Mouse (Mus musculus) midbrain, embryonic 10.5 days (tissue): ENCODE measurements at regions not wholly inside any gene's neighbourhood (a gene's known extent, or its start where the extent isn't known, plus 50 kb on each side); places are given as distances from the start of the nearest gene placed in this dataset.
A peak's percentile ranks its signal among the peaks of the same experiment; 100 is the strongest.

ENCODE experiments used
- DNase-seq: peaks from one replicate; pipeline ENCODE4 v3.0.0-alpha.2; 2017; ENCODE audit warnings: low spot score
- H3K27ac ChIP-seq: fragments of 300-500 bp; sonication (generic); replicated peaks from 2 replicates; pipeline ENCODE4 v1.5.1; 2016; ENCODE audit warnings: mild to moderate bottlenecking
- H3K27me3 ChIP-seq: fragments of 300-500 bp; sonication (generic); 2 replicates; pipeline ENCODE4 v1.6.1; 2016; ENCODE audit warnings: low read depth, mild to moderate bottlenecking; ENCODE audit not compliant: poor library complexity, severe bottlenecking
- H3K36me3 ChIP-seq: fragments of 300-500 bp; sonication (generic); 2 replicates; pipeline ENCODE4 v1.6.1; 2016; ENCODE audit warnings: mild to moderate bottlenecking, moderate library complexity
- H3K4me1 ChIP-seq: fragments of 300-500 bp; sonication (generic); 2 replicates; pipeline ENCODE4 v1.6.1; 2016
- H3K4me3 ChIP-seq: fragments of 300-500 bp; sonication (generic); 2 replicates; pipeline ENCODE4 v1.5.1; 2016; ENCODE audit warnings: mild to moderate bottlenecking, moderate library complexity
- H3K9me3 ChIP-seq: fragments of 300-500 bp; sonication (generic); replicated peaks from 2 replicates; pipeline ENCODE4 v1.6.1; 2016; ENCODE audit warnings: mild to moderate bottlenecking
- WGBS: fragments of 180-500 bp; shearing (Covaris S2); methylation state at CpG from one replicate; pipeline ENCODE4 v1.1.7; 2016; 5-methylcytosine and 5-hydroxymethylcytosine counted together

GRCm38 (mm10) chr2:51830965-51831720 lies 103.8 kb downstream of the Rbm43 start:
- Histone ChIP-seq H3K27me3 (no peaks in the 10 kb centered on the region), H3K36me3 (no peaks in the 10 kb centered on the region), H3K4me3 (no peak overlapping the region), H3K9me3 (no peaks in the 10 kb centered on the region), H3K27ac (0 out of 2 replicates have a peak overlapping the region, but pooled peaks have one; percentile 10), H3K4me1 (peaks cover 6% of the 10 kb centered on the region; the same call in 1 of the 2 replicates)
- DNase-seq: no peak
- WGBS: 79% methylated on average over 9 of the region's 9 CpGs

GRCm38 (mm10) chr2:51837864-51838263 lies 97.1 kb downstream of the Rbm43 start:
- Histone ChIP-seq H3K4me3 (no peak overlapping the region), H3K36me3 (no peaks in the 10 kb centered on the region), H3K4me1 (no peaks in the 10 kb centered on the region), H3K27ac (no peak overlapping the region), H3K27me3 (no peaks in the 10 kb centered on the region), H3K9me3 (no peaks in the 10 kb centered on the region)
- WGBS: 89% methylated on average over 5 of the region's 5 CpGs
- DNase-seq: no peak

GRCm38 (mm10) chr2:51840808-51841207 lies 94.2 kb downstream of the Rbm43 start:
- Histone ChIP-seq H3K36me3 (no peaks in the 10 kb centered on the region), H3K27ac (no peak overlapping the region), H3K27me3 (no peaks in the 10 kb centered on the region), H3K4me3 (no peak overlapping the region), H3K9me3 (no peaks in the 10 kb centered on the region), H3K4me1 (no peaks in the 10 kb centered on the region)
- no peak for DNase-seq
- WGBS: 91% methylated on average over 3 of the region's 3 CpGs

- H3K4me3 ChIP-seq: no peak overlapping the region
- H3K36me3 ChIP-seq: no peaks in the 10 kb centered on the region
- 76% methylated on average over 8 of the region's 8 CpGs for WGBS
- H3K27me3 ChIP-seq: no peaks in the 10 kb centered on the region
- no peak overlapping the region for H3K27ac ChIP-seq
- DNase-seq: no peak
- H3K4me1 ChIP-seq: peaks cover 6% of the 10 kb centered on the region; the same call in 1 of the 2 replicates
- H3K9me3 ChIP-seq: no peaks in the 10 kb centered on the region
Observed at GRCm38 (mm10) chr2:51844831-51845230, 90.1 kb downstream of the Rbm43 start.

GRCm38 (mm10) chr2:51847556-51847955 lies 87.4 kb downstream of the Rbm43 start:
- 84% methylated on average over 4 of the region's 4 CpGs for WGBS
- no peak overlapping the region for H3K4me3 ChIP-seq
- no peak overlapping the region for H3K27ac ChIP-seq
- H3K9me3 ChIP-seq: no peaks in the 10 kb centered on the region
- H3K4me1 ChIP-seq: peaks cover 6% of the 10 kb centered on the region; the same call in 1 of the 2 replicates
- no peaks in the 10 kb centered on the region for H3K27me3 ChIP-seq
- no peak for DNase-seq
- H3K36me3 ChIP-seq: no peaks in the 10 kb centered on the region

DNA sequence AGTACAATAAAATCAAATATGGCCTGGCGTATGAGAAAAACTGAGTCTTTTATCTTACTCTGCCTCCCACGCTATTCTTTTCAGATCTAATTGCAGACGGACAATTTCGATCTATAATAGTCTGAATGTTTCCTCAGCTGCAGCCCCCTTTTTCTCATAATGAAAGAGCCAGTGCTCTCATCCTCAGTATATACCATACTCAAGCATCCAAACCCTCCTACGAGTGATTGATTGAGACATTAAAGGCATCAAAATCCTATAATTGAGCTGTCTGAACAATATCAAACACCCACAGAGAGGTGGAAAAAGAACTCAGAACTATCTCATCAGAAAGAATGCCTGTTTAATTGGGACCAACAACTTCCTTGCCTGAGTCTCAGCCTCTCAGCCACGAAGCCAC lies 87.0 kb downstream of the Rbm43 start:
- DNase-seq: no peak
- H3K4me3 ChIP-seq: no peak overlapping the region
- H3K36me3 ChIP-seq: no peaks in the 10 kb centered on the region
- H3K4me1 ChIP-seq: peaks cover 6% of the 10 kb centered on the region; the same call in 1 of the 2 replicates
- H3K9me3 ChIP-seq: no peaks in the 10 kb centered on the region
- no peak overlapping the region for H3K27ac ChIP-seq
- 83% methylated on average over 6 of the region's 6 CpGs for WGBS
- no peaks in the 10 kb centered on the region for H3K27me3 ChIP-seq

DNA sequence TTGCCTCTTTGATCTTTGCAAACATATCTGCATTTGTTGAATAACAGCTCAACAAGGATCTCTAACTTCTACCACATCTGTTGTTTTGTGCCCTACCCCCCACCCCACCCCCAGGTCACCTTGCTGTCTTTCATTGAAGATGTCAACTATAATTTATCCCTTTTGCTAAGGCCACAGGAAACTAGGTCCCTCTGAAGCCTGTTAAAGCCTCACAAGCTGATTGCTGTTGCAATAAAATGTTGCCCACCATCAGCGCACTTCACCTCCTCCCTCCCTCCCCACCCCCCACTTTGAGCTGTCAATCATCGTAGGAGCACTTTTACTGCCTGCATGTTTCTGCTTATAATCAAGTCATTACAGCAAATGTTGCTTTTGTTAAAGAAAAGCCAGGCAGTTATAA lies 86.5 kb downstream of the Rbm43 start:
- Histone ChIP-seq H3K27me3 (no peaks in the 10 kb centered on the region), H3K4me3 (no peak overlapping the region), H3K9me3 (no peaks in the 10 kb centered on the region), H3K4me1 (peaks cover 6% of the 10 kb centered on the region; the same call in 1 of the 2 replicates), H3K27ac (no peak overlapping the region), H3K36me3 (no peaks in the 10 kb centered on the region)
- no peak for DNase-seq
- 79% methylated on average over 2 of the region's 2 CpGs for WGBS

- Histone ChIP-seq H3K9me3 (no peaks in the 10 kb centered on the region), H3K4me3 (no peak overlapping the region), H3K36me3 (no peaks in the 10 kb centered on the region), H3K4me1 (peaks cover 6% of the 10 kb centered on the region; the same call in 1 of the 2 replicates), H3K27ac (no peak overlapping the region), H3K27me3 (no peaks in the 10 kb centered on the region)
- DNase-seq: no peak
- WGBS: 88% methylated on average over 9 of the region's 9 CpGs
Observed at GRCm38 (mm10) chr2:51850581-51850980, 84.4 kb downstream of the Rbm43 start.

DNA sequence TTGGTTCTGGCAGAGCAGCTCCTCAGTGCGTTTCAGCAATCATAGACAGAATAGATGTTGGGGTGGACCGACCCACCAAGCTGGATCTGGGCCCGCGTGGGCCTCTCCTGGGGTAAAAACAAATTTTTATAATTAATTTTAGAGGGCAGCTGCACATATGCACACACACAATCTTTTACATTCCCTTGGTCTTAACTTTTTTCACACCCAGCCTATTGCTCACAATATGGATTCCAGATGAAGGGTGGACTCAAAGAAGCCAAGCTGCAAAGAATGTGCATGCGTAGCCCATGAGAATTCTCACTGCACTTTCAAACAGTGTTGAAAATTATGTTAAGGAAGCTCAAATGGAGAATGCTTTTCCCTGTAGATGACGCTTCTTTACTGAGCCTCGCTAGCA lies 83.3 kb downstream of the Rbm43 start:
- Histone ChIP-seq H3K4me1 (peaks cover 6% of the 10 kb centered on the region; the same call in 1 of the 2 replicates), H3K4me3 (no peak overlapping the region), H3K27me3 (no peaks in the 10 kb centered on the region), H3K27ac (no peak overlapping the region), H3K36me3 (no peaks in the 10 kb centered on the region), H3K9me3 (no peaks in the 10 kb centered on the region)
- DNase-seq: no peak
- 92% methylated on average over 7 of the region's 7 CpGs for WGBS

- no peaks in the 10 kb centered on the region for H3K9me3 ChIP-seq
- H3K27ac ChIP-seq: no peak overlapping the region
- H3K36me3 ChIP-seq: no peaks in the 10 kb centered on the region
- no peaks in the 10 kb centered on the region for H3K27me3 ChIP-seq
- no peak for DNase-seq
- H3K4me1 ChIP-seq: no peaks in the 10 kb centered on the region
- no peak overlapping the region for H3K4me3 ChIP-seq
Observed at GRCm38 (mm10) chr2:51857226-51857625, 77.7 kb downstream of the Rbm43 start.

DNA sequence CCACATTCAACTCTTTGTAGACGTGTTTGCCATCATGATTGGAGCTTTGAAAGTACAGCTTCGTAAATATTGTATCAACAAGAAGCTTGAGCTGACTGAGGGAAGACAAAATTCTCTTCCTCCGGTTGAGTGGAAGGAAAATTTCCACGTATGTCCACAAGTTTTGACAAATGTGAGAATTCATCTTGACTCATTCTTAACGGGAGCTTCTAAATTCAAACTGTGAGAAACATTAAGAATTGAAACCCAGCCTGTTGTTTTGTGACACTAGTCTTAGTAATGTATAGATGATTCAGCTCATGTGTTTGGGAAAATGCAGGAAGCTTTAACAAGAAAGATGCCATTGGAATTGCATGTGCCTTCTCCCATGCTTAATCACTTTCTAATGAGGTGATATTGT lies 68.9 kb downstream of the Rbm43 start:
- Histone ChIP-seq H3K4me3 (no peak overlapping the region), H3K9me3 (no peaks in the 10 kb centered on the region), H3K4me1 (no peaks in the 10 kb centered on the region), H3K27ac (no peak overlapping the region), H3K36me3 (no peaks in the 10 kb centered on the region), H3K27me3 (no peaks in the 10 kb centered on the region)
- WGBS: 90% methylated on average over 5 of the region's 5 CpGs
- DNase-seq: no peak

- no peaks in the 10 kb centered on the region for H3K4me1 ChIP-seq
- DNase-seq: no peak
- WGBS: 83% methylated on average over 4 of the region's 4 CpGs
- no peak overlapping the region for H3K4me3 ChIP-seq
- no peaks in the 10 kb centered on the region for H3K36me3 ChIP-seq
- no peaks in the 10 kb centered on the region for H3K27me3 ChIP-seq
- no peak overlapping the region for H3K27ac ChIP-seq
- H3K9me3 ChIP-seq: no peaks in the 10 kb centered on the region
Observed at GRCm38 (mm10) chr2:51868878-51869510, 66.0 kb downstream of the Rbm43 start.

- Histone ChIP-seq H3K36me3 (no peaks in the 10 kb centered on the region), H3K9me3 (no peaks in the 10 kb centered on the region), H3K4me3 (no peak overlapping the region), H3K27me3 (no peaks in the 10 kb centered on the region), H3K4me1 (no peaks in the 10 kb centered on the region), H3K27ac (no peak overlapping the region)
- DNase-seq: no peak
- whole genome bisulfite sequencing: 88% methylated on average over 14 of the region's 14 CpGs
Observed at GRCm38 (mm10) chr2:51871571-51871970, 63.4 kb downstream of the Rbm43 start.
